Mouse (Mus musculus) liver, adult 2 months (tissue): ENCODE results near the gene Nt5c3b. TPM values are rescaled to one million over a fixed set of nuclear protein-coding genes. Genes with fewer than 3 reads are reported as not detected.

ENCODE experiments used
- DNase-seq: peaks from one replicate; pipeline ENCODE4 v3.0.0-alpha.2; 2011; ENCODE audit warnings: low read depth, low spot score; ENCODE audit errors: extremely low read depth
- H3K27ac ChIP-seq: fragments of 200-500 bp; replicated peaks from 2 replicates; pipeline ENCODE4 v1.5.1; 2012; ENCODE audit warnings: low read depth, mild to moderate bottlenecking, control low read depth, inconsistent platforms, low read length; ENCODE audit not compliant: insufficient read depth
- H3K27me3 ChIP-seq: fragments of 200-500 bp; 2 replicates; pipeline ENCODE4 v1.6.1; 2012; ENCODE audit warnings: mild to moderate bottlenecking, moderate library complexity, low read length, inconsistent platforms; ENCODE audit not compliant: control insufficient read depth, insufficient read depth
- H3K36me3 ChIP-seq: fragments of 200-500 bp; 2 replicates; pipeline ENCODE4 v1.6.1; 2012; ENCODE audit warnings: low read length, inconsistent platforms; ENCODE audit not compliant: control insufficient read depth, insufficient read depth
- H3K4me1 ChIP-seq: fragments of 200-500 bp; 2 replicates; pipeline ENCODE4 v1.6.1; 2011; ENCODE audit warnings: low read length; ENCODE audit not compliant: control insufficient read depth, insufficient read depth
- H3K4me3 ChIP-seq: fragments of 200-500 bp; 2 replicates; pipeline ENCODE4 v1.5.1; 2011; ENCODE audit warnings: low read depth, mild to moderate bottlenecking, control low read depth, low read length, moderate library complexity; ENCODE audit not compliant: insufficient read depth
- H3K79me2 ChIP-seq: fragments of 200-500 bp; 2 replicates; pipeline ENCODE4 v1.6.1; 2012; ENCODE audit warnings: inconsistent platforms, mild to moderate bottlenecking, low read length, moderate library complexity; ENCODE audit not compliant: control insufficient read depth, insufficient read depth
- H3K9ac ChIP-seq: fragments of 200-500 bp; 2 replicates; pipeline ENCODE4 v1.6.1; 2012; ENCODE audit warnings: low read depth, mild to moderate bottlenecking, control low read depth, inconsistent platforms, low read length
- CTCF ChIP-seq: fragments of 200-500 bp; IDR thresholded peaks from 2 replicates; pipeline ENCODE4 v1.5.1; 2011; ENCODE audit warnings: low read depth, low read length, control low read depth
- POLR2A ChIP-seq: fragments of 200-500 bp; IDR thresholded peaks from 2 replicates; pipeline ENCODE4 v1.6.1; 2011; ENCODE audit warnings: low read length, control low read depth; ENCODE audit not compliant: insufficient read depth; ENCODE audit errors: extremely low read depth
- WGBS: fragments of 180-500 bp; shearing (Covaris S2); methylation state at CpG from one replicate; pipeline ENCODE4 v1.1.7; 2018; 5-methylcytosine and 5-hydroxymethylcytosine counted together
- polyA plus RNA-seq: library from polyadenylated mRNA; depleted of rRNA; stranded (reverse); fragments of >200 nt; gene quantifications from 2 replicates; pipeline ENCODE4 v1.2.3, GENCODE M21; 2012; rRNA removed
- total RNA-seq: library from RNA; depleted of rRNA; stranded (reverse); fragments of >200 nt; gene quantifications from 2 replicates; pipeline ENCODE4 v1.2.3, GENCODE M21; 2014; rRNA removed

Gene Nt5c3b
- 4.4 and 5.2 TPM in 2 replicates for total RNA-seq
- 3.9 and 4.8 TPM in 2 replicates for polyA plus RNA-seq

DNA sequence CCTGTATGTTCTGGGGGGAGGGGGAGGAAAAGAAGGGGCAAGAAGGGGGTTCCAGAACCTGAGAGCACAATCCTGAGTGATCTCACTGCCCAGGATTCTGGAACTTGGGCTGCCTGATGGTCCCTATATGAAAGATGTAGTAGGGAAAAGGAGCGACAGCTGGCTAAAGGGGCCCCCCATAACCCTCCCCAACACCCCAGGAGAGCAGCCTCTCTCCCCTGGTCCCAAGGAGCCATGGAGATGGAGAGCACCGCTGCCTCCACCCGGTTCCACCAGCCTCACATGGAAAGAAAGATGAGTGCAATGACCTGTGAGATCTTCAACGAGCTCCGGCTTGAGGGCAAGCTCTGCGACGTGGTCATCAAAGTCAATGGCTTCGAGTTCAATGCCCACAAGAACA is at the start of gene Nt5c3b, which contains the start of gene Klhl10:
Nt5c3b (minus strand) TSS at position 12 of the 400 bp plus-strand sequence.
Klhl10 (plus strand) TSS at position 121 of the 400 bp plus-strand sequence.
- TF ChIP-seq POLR2A (no peak), CTCF (no peak)
- 77% methylated on average over 8 of the region's 8 CpGs for WGBS
- no peak within 1 kb of the TSS for H3K27ac ChIP-seq
- no peak for DNase-seq
- H3K4me3 ChIP-seq: peak within 1 kb of the TSS; percentile 86
- H3K9ac ChIP-seq: peak within 1 kb of the TSS; percentile 80
- H3K36me3 ChIP-seq: no peaks in the 10 kb centered on the region
- H3K4me1 ChIP-seq: no peaks in the 10 kb centered on the region; the same call in 1 of the 2 replicates
- H3K27me3 ChIP-seq: no peaks in the 10 kb centered on the region
- no peaks in the 10 kb centered on the region for H3K79me2 ChIP-seq

- peak; percentile 87 for DNase-seq
- H3K27me3 ChIP-seq: no peaks in the 10 kb centered on the region
- peaks cover 7% of the 10 kb centered on the region; the same call in 1 of the 2 replicates for H3K4me1 ChIP-seq
- H3K9ac ChIP-seq: no peak overlapping the region
- peak overlapping the region; percentile 52 for H3K27ac ChIP-seq
- H3K79me2 ChIP-seq: no peaks in the 10 kb centered on the region
- WGBS: 64% methylated on average over 6 of the region's 6 CpGs
- TF ChIP-seq CTCF: 0 out of 2 replicates have a peak, but pooled peaks have one; percentile 9
- no peak for TF ChIP-seq POLR2A
- H3K36me3 ChIP-seq: peaks cover 70% of the 10 kb centered on the region
- no peak overlapping the region for H3K4me3 ChIP-seq
These were observed 49.3 kb upstream of the Nt5c3b start for GRCm38 (mm10) chr11:100490951-100491350.

GRCm38 (mm10) chr11:100485801-100486538 is 44.4 kb upstream of the Nt5c3b start:
- Histone ChIP-seq H3K4me3 (no peak overlapping the region), H3K36me3 (peaks cover 74% of the 10 kb centered on the region), H3K4me1 (peaks cover 6% of the 10 kb centered on the region; the same call in 1 of the 2 replicates), H3K27ac (peak overlapping the region; percentile 28; the same call in 1 of the 2 replicates), H3K27me3 (no peaks in the 10 kb centered on the region), H3K79me2 (no peaks in the 10 kb centered on the region), H3K9ac (no peak overlapping the region)
- 32% methylated on average over 8 of the region's 8 CpGs for WGBS
- TF ChIP-seq CTCF: 0 out of 2 replicates have a peak, but pooled peaks have one; percentile 6
- TF ChIP-seq POLR2A: no peak
- peak; percentile 83 for DNase-seq

GRCm38 (mm10) chr11:100484461-100484860 is 42.9 kb upstream of the Nt5c3b start:
- WGBS: 95% methylated on average over 3 of the region's 3 CpGs

DNA sequence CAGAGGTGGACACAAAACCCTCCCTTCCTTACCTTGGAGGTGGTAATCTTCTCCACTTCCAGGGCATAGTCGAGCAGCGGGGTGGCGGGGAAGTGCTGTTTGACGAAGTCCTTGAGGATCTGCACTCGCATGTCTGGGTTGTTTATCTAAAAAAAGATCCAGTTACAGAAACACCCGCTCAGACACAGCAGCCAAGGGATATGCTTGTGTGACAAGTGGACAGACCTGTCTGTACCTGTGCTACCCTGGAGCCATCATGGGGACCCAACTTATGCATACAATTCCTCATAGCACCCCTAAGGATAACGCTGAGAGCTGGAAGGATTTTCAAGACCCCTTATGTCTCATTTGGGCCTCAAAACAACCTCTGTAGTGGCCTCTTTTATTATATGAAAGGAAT is 37.5 kb upstream of the Nt5c3b start:
- Histone ChIP-seq H3K27ac (no peak overlapping the region), H3K4me3 (no peak overlapping the region), H3K36me3 (peaks cover 69% of the 10 kb centered on the region), H3K4me1 (no peaks in the 10 kb centered on the region), H3K79me2 (no peaks in the 10 kb centered on the region), H3K9ac (no peak overlapping the region), H3K27me3 (no peaks in the 10 kb centered on the region)
- no peak for DNase-seq
- TF ChIP-seq POLR2A: no peak
- TF ChIP-seq CTCF: no peak
- 91% methylated on average over 7 of the region's 7 CpGs for WGBS

More at GRCm38 (mm10) chr11:100484461-100484860, 42.9 kb upstream of the Nt5c3b start:
- Histone ChIP-seq H3K4me1 (0 out of 2 replicates have a peak, but pooled peaks cover 3% of the 10 kb centered on the region), H3K36me3 (peaks cover 79% of the 10 kb centered on the region), H3K27ac (no peak overlapping the region), H3K4me3 (no peak overlapping the region), H3K9ac (no peak overlapping the region), H3K79me2 (no peaks in the 10 kb centered on the region), H3K27me3 (no peaks in the 10 kb centered on the region)
- no peak for TF ChIP-seq POLR2A
- no peak for TF ChIP-seq CTCF
- DNase-seq: no peak
